Mouse (Mus musculus) left cerebral cortex, postnatal 4 days (tissue): ENCODE measurements around the gene Olfr282. TPM values are rescaled to one million over a fixed set of nuclear protein-coding genes. Genes with fewer than 3 reads are reported as not detected.
"Not testable (repeated sequence)": the region's sequence is repeated elsewhere in the genome, so short reads cannot be mapped to it uniquely, and the experiment has no call there.

Experiments
- DNase-seq: peaks from one replicate; pipeline ENCODE4 v3.0.0-alpha.2; 2022
- intact Hi-C: fragments of 180-260 bp; cut with DNase I; formaldehyde crosslinking; loops from one replicate; pipeline ENCODE4 v1.15.1; 2025
- total RNA-seq, 2 experiments: library from RNA; stranded (reverse); gene quantifications; 2 replicates each; pipeline ENCODE4 v1.2.3; 2021

Gene Olfr282
- total RNA-seq, result not detected

DNA sequence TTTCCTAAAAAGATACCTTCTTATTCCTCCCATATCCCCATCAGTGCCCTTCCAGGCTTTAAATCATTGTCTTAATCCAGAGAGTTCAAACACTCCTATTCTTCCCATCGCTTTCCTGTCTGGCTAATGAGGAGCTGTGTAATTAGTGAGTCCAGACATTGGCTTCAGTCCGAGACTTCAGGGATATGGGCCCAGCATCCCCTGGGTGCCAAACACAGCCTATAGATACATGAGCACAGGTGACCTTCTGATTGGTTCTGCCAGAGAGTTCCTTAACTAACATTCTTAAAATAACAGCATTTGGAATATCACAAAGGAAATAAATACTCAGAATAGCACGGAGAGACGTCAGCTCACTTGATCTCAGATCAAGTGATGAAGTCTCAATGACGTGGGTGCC is at the start of gene Olfr282:
TSS of gene Olfr282 (plus strand) at position 301 of the 400 bp plus-strand sequence.
- DNase-seq, intact Hi-C loops: not testable (repeated sequence)

GRCm38 (mm10) chr15:98387621-98388020 is 43.4 kb upstream of the Olfr282 start:
- intact Hi-C loops, result no loop called here

GRCm38 (mm10) chr15:98389796-98390195 is 41.2 kb upstream of the Olfr282 start:
- DNase-seq, result peak; percentile 80
- intact Hi-C loops, result loop anchor here (10.0 kb wide), 1 partner anchor 205 kb away; no protein-coding TSS in a partner anchor

More at GRCm38 (mm10) chr15:98387621-98388020, 43.4 kb upstream of the Olfr282 start:
- DNase-seq, result no peak

DNA sequence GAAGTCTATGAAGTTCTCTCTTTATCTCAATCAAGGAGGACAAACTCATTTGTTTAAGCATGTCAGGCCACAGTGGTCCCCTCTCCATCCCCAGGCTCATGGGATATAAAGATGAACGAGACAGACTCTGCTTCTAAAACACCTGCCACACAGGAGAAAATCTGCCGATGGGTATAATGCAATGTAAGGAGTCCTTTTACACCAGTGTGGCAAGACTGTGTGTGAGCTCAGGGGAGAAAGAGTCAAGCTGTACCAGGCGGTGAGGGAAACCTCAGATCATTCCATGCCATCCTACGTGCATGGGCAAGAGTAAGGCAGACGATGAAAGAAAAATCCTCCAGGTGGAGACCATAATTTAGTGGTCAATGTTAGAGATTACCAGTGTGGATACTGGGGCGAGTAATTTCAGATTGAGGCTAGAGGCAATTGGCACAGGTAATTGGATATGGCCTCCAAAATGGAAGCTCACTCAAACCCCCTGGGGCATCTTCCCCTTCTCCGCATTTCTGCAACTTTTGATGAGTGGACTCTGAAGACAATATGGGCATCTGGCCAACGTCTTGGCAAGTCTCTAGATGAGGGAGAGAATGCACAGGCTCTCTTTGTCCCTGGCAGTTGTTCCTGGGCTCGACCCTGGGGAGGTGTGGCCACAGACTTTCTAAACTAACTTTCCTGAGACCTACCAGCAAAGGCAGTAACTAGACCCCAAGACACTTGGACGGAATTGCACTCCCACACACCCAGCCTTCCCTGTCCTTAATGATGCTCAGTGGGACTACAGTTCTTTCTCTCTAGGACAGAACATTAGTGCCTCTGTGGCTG is 39.7 kb upstream of the Olfr282 start:
- intact Hi-C loops, result loop anchor here (10.0 kb wide), 1 partner anchor 206 kb away; no protein-coding TSS in a partner anchor

GRCm38 (mm10) chr15:98391903-98392187 is 39.2 kb upstream of the Olfr282 start:
- intact Hi-C loops, result loop anchor here (10.0 kb wide), 1 partner anchor 207 kb away; no protein-coding TSS in a partner anchor
- peak; percentile 24 for DNase-seq

More for the DNA sequence above, 39.7 kb upstream of the Olfr282 start:
- peak; percentile 21 for DNase-seq

DNA sequence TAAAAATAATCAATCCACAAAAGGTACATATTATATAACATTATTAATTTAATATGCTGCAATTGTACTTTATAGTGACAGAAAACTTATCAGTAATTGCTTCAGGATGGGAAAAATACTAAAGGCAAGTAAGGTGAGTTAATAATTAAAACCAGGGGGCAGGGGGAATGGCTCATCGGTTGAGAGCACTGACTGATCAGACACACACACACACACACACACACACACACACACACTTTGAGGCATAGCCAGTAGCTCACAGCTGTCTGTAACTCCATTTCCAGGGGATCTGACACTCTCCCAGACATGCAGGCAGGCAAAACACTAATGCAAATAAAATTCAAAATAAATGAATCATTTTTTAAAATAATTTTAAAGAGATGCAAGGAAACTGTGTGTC is 33.9 kb upstream of the Olfr282 start:
- intact Hi-C loops, result loop anchor here (10.0 kb wide), 1 partner anchor 212 kb away; no protein-coding TSS in a partner anchor
- DNase-seq, result no peak

DNA sequence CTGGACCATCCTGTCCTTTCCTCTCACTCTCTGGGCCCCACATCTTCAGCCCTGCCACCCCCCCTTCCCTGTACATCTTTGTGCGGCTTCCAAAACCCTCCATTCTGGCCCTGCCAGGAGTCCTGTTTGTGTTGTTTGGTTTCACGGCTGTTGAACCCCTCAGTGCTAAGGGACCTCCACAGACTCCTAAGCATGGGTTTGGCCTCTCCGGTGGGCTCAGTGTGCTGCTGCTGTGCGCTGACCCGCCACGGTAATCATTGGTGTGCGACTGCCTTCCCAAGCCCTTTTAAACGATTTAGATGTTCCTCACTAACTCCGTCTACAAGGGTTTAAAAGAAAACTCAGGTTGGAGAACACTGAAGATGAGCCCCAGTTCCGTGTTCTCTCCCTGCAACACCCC is 28.7 kb upstream of the Olfr282 start:
- intact Hi-C loops, result no loop called here
- no peak for DNase-seq

DNA sequence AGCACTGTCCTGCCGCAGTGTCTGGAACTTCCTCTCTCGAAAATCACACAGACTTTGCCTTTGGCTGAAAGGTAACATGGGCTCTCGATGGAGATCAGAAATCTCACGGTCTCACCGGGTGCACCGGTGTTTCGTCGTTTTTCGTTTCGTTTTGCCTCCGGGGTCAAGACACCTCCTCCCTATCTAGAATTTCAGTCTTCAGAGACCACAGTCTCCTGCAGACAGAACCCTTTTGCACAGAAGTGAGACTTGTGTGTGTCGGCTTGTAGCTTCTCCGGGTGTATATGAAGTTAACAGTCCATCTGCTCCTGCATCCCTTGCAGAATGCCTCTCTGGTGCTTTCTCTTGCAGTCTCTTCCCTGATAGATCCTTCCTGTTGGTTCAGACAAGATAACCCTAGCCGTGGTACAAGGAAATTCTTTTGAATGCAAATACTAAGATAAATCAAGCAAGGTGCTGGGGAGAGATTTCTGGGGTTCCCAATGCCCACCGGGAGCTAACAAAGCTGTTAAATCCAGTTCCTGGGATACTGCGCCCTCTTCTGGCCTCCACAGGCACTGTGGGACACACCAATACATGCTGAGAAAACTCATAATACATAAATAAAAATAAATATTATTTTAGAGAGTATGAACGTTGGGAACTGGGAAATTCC is 22.5 kb upstream of the Olfr282 start:
- intact Hi-C loops, result no loop called here
- peak; percentile 33 for DNase-seq

GRCm38 (mm10) chr15:98409635-98410034 is 21.4 kb upstream of the Olfr282 start:
- intact Hi-C loops, result no loop called here
- DNase-seq, result no peak

DNA sequence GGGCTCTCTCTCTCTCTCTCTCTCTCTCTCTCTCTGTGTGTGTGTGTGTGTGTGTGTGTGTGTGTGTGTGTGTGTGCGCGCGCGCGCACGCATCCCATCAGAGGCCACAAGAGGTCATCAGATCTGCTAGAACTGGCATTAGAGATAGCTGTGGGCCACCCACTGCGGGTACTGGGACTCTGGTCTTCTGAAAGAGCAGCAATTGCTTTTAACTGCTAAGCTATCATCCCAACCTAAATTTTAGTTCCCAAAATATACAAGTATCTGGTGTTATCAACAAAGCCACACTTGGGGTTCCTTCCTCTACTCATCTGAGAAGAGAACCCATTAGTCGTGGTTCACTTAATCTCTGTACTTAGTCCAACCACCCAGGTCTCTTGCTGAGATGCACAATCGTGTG is 20.8 kb upstream of the Olfr282 start:
- intact Hi-C loops, result no loop called here
- no peak for DNase-seq

DNA sequence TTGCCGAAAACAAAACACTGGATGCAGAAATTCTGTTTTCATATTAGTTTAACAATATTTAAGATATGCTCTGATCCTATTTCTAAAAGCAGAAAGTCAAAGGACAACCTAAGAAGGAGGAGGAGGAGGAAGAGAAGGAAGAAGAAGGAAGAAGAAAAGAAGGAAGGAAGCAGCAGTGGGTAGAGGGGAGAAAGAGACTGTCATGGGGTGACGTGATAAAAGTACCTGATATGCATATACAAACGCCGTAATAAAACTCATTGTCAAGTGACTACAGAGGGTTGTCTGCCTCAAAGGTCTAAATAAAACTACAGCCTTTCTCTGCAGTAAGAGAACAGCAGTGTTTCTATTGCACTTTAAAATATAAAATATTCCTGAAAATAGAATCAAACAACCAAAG is 15.0 kb upstream of the Olfr282 start:
- intact Hi-C loops, result no loop called here
- DNase-seq, result no peak

GRCm38 (mm10) chr15:98416802-98417201 is 14.2 kb upstream of the Olfr282 start:
- intact Hi-C loops, DNase-seq: not testable (repeated sequence)

DNA sequence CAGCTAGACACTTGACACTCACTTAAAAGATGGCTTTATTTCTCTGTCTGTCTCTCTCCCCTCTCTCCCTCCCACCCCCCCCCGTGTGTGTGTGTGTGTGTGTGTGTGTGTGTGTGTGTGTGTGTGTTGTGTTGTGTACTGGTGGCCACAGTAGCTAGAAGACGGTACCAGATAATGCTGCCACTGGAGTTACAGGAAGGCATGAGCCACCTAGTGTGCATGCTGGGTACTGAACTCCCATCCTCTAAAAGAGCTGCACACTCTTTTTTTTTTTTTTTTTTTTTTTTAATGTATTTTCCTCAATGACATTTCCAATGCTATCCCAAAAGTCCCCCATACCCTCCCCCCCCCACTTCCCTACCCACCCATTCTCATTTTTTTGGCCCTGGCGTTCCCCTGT is 13.7 kb upstream of the Olfr282 start:
- intact Hi-C loops, DNase-seq: not testable (repeated sequence)

- intact Hi-C loops, result no loop called here
- no peak for DNase-seq
Measured at GRCm38 (mm10) chr15:98418096-98418495, 12.9 kb upstream of the Olfr282 start.

DNA sequence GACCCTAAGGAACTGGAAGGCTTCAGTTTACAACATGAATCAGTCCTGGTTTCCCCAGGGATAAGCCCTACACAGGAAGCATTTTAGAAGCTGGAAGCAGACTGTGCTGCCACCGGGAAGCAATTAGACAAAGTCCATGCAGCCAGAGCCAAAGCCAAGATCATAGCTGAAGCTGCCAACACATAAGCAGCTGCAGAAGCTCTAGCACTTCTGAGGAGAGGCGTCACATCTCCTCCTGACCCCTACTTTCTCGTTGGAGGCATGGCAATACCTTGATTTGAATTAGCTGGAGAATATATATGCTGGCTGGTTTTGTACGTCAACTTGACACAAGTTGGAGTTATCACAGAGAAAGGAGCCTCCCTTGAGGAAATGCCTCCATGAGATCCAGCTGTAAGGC is 10.1 kb upstream of the Olfr282 start:
- intact Hi-C loops, result no loop called here
- no peak for DNase-seq

- intact Hi-C loops, result no loop called here
- DNase-seq, result no peak
Measured at GRCm38 (mm10) chr15:98424326-98424725, 6.7 kb upstream of the Olfr282 start.

DNA sequence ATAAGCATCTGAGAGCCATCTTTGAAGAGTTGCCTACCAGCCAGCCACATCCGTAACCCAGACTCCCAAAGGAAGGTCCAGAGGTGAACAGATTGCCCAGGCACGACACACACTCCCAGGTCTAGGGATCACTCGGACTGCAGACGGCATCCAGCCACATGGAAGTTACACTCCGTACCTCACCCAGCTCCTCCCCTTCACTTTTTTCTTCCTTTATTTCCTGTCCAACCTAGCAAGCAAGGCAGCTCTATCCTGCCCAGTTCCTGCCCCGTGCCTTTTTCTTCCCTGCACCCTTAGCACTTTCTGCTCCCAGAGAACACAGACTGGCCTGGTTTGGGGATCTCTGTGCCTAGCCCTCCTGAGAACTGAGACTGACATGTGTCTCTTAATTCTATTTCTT is 6.3 kb upstream of the Olfr282 start:
- intact Hi-C loops, result no loop called here
- no peak for DNase-seq

DNA sequence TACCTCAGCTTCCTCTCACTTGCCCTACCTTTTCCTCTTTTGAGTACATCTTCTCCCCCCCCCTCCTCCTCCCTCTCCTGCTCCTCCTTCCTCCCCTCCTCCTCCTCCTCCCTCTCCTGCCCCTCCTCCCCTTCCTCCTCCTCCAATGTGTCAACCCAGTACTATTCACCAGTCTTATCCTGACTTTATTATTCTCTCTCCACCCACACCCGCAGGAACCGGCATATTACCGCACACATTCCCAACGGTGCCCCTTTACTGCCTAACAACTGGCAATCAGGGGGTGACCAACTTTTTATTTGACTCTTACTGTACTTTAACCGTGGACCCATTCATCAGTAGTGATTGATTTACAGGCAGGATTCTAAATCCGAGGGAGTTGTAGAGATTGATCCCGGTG is 5.8 kb upstream of the Olfr282 start:
- DNase-seq, result no peak
- intact Hi-C loops, result no loop called here

GRCm38 (mm10) chr15:98444561-98444960 is 13.5 kb downstream of the Olfr282 start:
- DNase-seq, result no peak
- intact Hi-C loops, result no loop called here

DNA sequence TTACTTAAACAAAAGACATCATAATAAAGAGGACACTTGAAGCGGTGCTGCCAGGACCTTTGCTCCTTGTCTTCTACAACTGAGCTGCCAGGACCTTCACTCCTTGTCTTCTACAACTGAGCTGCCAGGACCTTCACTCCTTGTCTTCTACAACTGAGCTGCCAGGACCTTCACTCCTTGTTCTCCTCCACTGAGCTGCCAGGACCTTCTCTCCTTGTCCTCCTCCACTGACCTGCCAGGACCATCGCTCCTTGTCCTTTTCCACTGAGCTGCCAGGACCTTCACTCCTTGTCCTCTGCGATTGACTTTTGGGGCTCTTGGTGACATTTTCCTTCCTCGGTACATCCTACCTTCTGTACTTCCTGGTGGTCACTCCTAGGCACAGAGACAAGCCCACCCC is 17.5 kb downstream of the Olfr282 start:
- intact Hi-C loops, result no loop called here

DNA sequence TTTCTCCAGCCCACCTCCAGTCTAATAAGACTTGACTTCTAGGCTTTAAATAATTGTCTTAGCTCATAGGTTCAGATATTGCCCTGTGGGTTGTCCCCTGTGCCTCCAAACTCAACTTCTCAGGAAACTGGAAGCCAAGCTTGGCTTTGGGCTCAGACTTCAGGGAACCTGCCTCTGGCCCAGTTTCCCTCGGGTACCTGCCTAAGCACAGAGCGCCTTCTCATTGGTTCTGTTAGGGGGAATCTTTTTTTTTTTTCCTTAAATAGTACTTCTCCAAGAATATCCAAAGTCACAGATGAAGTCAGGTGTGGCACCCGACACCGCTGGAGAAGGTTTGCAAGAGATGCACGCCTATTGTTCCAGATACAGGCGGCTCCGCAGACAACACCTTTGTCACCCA is 21.3 kb downstream of the Olfr282 start, which contains the start of gene Olfr281:
TSS of gene Olfr281 (plus strand) at position 301 of the 400 bp plus-strand sequence.
- intact Hi-C loops, result no loop called here
- DNase-seq, result no peak

More for the DNA sequence above, 17.5 kb downstream of the Olfr282 start:
- peak; percentile 2 for DNase-seq

DNA sequence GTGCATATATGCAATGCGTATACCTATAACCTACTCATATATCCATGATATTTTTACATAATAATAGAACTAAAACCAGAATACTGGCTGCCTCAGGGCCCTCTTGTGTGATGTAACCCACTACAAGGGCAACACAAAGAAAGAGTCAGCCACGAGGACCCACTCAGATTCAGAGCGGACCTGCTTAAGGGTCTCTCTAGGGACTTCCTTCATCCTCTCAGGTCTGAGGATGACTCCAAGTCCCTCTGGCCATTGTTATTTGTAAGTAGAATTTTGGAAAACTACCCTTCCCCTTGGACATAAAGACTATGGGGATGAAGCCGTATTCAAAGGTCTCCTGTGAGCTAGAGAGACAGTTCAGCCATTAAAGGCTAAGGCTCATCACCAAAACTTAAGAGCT is 38.6 kb downstream of the Olfr282 start, which contains the start of gene OR5BS1P:
TSS of gene OR5BS1P (plus strand) at position 301 of the 400 bp plus-strand sequence.
- intact Hi-C loops, result no loop called here
- DNase-seq, result no peak
